Mouse (Mus musculus): ENCODE measurements around the gene Bahd1. TPM values are rescaled to one million over a fixed set of nuclear protein-coding genes. Genes with fewer than 3 reads are reported as not detected.

The Bahd1 gene
- 33.9 TPM for total RNA-seq (2023)

DNA sequence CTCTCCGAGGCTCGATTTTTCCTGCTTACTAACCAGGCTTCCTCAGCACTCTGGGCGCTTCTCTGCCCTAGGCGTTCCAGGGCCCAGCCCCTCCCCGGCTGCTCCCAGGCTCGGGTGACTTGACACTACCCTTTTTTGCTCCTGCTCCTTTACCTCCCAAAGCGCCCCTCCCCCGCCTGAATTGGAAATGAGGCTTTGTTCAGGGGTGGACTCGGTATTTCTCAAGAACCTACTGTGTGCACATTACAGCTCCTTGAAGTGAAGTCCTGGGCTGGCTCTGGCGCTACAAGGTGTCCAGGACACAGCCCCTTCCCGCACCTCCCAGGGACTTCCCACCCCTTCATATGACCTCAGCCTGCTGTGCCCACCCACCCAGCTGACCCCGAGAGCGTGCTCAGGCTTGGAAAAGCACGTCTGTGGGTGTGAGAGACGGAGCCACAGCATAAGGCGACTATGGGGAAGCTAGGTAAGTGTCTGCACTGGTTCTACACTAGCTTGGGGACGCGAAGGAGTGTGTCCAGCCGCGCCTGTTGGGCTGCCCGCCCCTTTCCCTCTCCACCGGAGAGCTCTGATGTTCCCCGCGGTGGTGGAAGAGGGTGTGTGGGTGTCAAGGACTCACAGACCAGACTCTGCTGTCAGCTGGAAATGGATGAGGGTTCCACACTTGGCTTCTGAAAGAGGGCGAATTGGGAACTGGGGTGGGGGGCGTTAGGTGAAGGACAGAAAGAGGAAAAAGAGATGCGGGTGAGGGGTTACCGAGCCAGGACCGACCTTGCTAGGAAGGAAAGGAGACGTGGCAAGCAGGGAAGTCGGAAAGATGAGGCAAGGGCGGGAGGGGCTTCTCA lies at the start of gene Bahd1:
Gene Bahd1 (plus strand): TSS at position 397 of the 845 bp plus-strand sequence.

DNA sequence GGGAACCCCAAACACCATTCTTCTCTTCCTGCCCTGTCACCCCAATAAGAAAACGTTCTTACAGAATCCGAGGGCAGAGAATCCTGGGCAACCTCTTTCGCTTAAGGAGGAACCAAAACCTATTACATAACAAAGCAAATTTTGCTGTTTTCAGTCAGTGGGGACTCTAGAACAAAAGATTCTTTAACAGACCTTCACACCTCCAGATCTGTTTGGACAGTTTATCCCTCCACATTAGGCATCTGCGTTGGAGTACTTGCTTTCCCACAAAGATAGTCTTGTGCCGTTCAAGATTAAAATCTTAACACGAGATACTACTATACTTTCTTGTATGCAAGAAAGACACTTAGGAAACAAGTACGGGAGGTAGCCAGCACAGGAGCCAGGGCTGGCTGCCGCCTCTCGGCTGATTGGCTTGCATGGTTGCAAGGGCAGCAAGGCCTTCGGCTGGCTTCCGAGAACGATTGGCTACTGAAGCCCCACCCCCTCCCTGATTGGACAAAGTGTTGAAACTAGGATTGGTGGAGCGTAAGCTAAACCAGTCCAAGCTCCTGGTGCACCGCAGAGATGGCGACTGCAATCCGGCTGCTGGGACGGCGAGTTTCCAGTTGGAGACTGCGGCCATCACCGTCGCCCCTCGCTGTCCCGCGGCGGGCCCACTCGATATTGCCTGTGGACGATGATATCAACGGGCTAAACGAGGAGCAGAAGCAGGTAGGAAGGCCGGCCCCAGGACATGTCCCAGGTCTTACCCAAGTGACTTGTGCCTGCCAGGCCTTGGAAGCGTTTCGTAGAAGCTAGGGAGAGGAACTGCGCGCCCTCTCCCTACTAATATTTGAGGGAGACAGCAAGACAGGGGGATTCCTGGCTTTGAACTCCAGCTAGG lies 38.5 kb upstream of the Bahd1 start, which contains the start of gene Ivd:
Gene Ivd (plus strand): TSS at position 501 of the 886 bp plus-strand sequence.

DNA sequence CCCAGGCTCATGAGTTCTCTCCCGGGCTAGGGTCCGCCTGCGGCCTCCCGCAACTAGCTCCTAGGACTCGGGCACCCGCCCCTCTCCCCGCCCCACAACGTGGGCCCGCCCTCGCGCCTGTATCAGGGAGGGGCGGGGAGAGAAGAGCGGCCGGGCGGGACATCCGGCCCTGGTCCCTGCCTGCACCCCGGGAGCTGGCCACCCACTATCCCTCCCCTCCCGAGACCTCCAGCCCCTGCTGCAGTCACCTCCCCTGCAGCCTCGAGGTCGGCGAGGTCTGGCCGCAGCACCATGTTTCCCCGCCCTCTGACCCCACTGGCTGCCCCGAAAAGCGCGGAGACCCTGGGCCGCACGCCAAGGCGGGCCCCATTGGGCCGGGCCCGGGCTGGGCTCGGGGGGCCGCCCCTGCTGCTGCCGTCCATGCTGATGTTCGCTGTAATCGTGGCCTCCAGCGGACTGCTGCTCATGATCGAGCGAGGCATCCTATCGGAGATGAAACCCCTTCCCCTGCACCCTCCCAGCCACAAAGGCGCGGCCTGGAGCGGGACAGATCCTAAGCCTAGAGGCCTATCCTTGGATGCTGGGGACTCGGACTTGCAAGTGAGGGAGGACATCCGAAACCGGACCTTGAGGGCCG lies 26.3 kb downstream of the Bahd1 start, which contains the start of gene Chst14:
Gene Chst14 (plus strand): TSS at position 136 of the 637 bp plus-strand sequence.

Other genes with a start within 250 kb of the Bahd1 start
- 0.12 TPM for gene Pak6, start 237.1 kb upstream of the Bahd1 start, total RNA-seq (2023)
- 0.88 TPM for gene Ankrd63, start 196.4 kb upstream of the Bahd1 start, total RNA-seq (2023)
- 96.4 TPM for gene Plcb2, start 171.9 kb upstream of the Bahd1 start, total RNA-seq (2023)
- 18.5 TPM for gene Inafm2, start 154.6 kb upstream of the Bahd1 start, total RNA-seq (2023)
- gene Ccdc9b, start 137.7 kb upstream of the Bahd1 start, total RNA-seq (2023) = not detected
- gene Phgr1, start 127.6 kb upstream of the Bahd1 start, total RNA-seq (2023) = not detected
- not detected for gene Disp2, start 120.7 kb upstream of the Bahd1 start, total RNA-seq (2023)
- 5.5 TPM for gene Knstrn, start 86.4 kb upstream of the Bahd1 start, total RNA-seq (2023)
- 65.2 TPM for gene Ivd, start 38.4 kb upstream of the Bahd1 start, total RNA-seq (2023)
- 1.3 TPM for gene Chst14, start 26.1 kb downstream of the Bahd1 start, total RNA-seq (2023)
- gene Ccdc32, start 129.0 kb downstream of the Bahd1 start, total RNA-seq (2023) = 12.1 TPM
- 15.2 TPM for gene Rpusd2, start 134.4 kb downstream of the Bahd1 start, total RNA-seq (2023)
- gene Knl1, start 146.7 kb downstream of the Bahd1 start, total RNA-seq (2023) = 1.8 TPM
- 2.1 TPM for gene Rad51, start 212.4 kb downstream of the Bahd1 start, total RNA-seq (2023)